Mouse (Mus musculus) pancreas, adult 10 weeks (tissue): ENCODE results near the gene Gm597. TPM values are rescaled to one million over a fixed set of nuclear protein-coding genes. Genes with fewer than 3 reads are reported as not detected.

Experiments used
- polyA plus RNA-seq: library from polyadenylated mRNA; stranded (reverse); fragments of 350-450 nt; fragmentation: Illumina TruSeq; extraction: RNeasy Lipid Tissue Mini Kit (QIAGEN cat#74804); gene quantifications from one replicate; pipeline ENCODE4 v1.2.3, GENCODE M21; 2015; ENCODE audit warnings: low read depth, low replicate concordance; ENCODE audit not compliant: insufficient read depth

Gene Gm597
- not detected for polyA plus RNA-seq

DNA sequence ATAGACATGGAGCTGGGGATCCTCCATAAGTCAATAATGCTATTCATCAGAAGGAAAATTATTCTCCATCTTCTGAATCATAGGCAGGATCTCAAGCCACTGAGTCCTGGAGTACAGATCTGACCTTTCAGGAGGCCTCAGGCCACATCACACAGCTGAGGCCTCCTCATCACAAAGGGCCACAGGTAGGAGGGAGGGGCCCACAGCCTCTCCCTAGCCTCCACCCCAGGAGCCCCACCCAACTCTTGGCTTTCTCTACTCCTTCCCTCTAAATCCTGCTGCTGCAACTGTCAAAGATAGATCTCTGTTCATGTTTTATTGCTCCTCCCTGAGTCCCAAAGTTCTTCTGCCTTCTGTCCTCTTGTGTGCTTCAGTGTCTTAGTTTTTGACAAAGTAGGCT, at the start of gene Gm597:
Gene Gm597, minus strand, starts transcription at position 101 of the 400 bp plus-strand sequence.

